Comparison of ENCODE assay signal across 22 mouse cellular contexts in the genomic region with DNA sequence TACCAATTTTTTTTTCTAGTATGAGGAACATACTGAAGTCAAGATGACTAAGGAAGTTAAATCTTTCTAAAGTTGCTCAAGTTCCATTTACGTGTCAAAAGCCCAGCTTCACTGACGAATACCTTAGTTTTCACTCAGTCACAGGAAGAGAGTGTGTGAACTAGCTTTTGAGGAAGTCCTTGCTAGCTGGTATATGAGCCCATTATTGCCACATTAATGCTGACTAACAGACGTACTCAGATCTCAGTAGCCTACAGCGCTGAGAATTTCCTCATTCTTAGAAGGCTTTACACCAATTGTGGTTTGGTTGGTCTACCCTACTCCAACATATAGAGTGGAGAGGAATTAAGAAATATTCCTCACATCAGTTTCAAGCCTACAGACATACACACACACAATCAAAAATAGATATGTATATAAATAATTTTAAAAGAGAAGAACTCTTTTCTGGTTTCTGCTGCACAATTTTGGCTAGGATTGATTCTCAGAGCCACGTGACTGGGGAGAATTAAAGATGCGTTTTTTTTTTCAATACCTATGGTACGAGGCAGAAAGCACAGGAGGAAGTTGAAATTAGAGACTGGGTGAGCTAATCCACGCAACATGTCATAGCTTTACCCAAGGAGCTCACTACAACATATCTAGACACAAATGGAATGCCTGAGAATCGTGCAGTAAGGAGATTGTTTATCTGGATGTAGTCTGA. TPM values are rescaled to one million over a fixed set of nuclear protein-coding genes. Genes with fewer than 3 reads are reported as not detected.
DNase-seq lines count a peak whose midpoint lies in the region; ATAC-seq lines count a peak whose summit lies in the region.
"Had no signal": no experiment of that assay in that cellular context is flagged by ENCODE, and none has a peak within 500 bp of the region (broad histone marks: within the 10 kb centered on the region; RNA-seq: fewer than 3 reads in every experiment).

No protein-coding gene starts in this region.

- no peaks in the 10 kb centered on the region for H3K4me1 ChIP-seq in forebrain, embryonic 10.5 days
- H3K4me1 ChIP-seq: midbrain, embryonic 12.5 days; neural tube, embryonic 12.5 days had no signal

- WGBS in forebrain, embryonic 10.5 days = 85% methylated on average over 9 of the region's 9 CpGs

- no peaks in the 10 kb centered on the region for H3K9me3 ChIP-seq in forebrain, embryonic 10.5 days
- H3K9me3 ChIP-seq: heart, embryonic 10.5 days; midbrain, embryonic 12.5 days; neural tube, embryonic 12.5 days had no signal

- no peak overlapping the region for H3K4me3 ChIP-seq in forebrain, embryonic 10.5 days
- H3K4me3 ChIP-seq: erythroblast, embryonic 14.5 days; heart, embryonic 10.5 days; midbrain, embryonic 12.5 days; neural tube, embryonic 12.5 days had no signal

- DNase-seq in 3134 (ENCODE audit: extremely low read depth, insufficient read length, low spot score) (peak; percentile 16), A20 (ENCODE audit: low read depth, low spot score) (peak; percentile 2)
- DNase-seq in lung, postnatal 25 days (ENCODE audit: low spot score) = peak; percentile 53
- no peak for DNase-seq in frontal cortex, postnatal 14 days (ENCODE audit: low spot score in 2 of 2)
- no peak for DNase-seq in forebrain, embryonic 10.5 days (ENCODE audit: extremely low spot score, low spot score)
- no peak for DNase-seq in thymus, postnatal 0 days (ENCODE audit: low spot score)
- no peak for DNase-seq in adrenal gland, postnatal 14 days
- DNase-seq: adrenal gland, adult 8-10 months; cerebellum, adult 9-11 months; embryo, embryonic 11 days; gastrocnemius, postnatal 14 days; heart, postnatal 14 days; kidney, adult 18-20 months; kidney, postnatal 36 days; right cerebral cortex, postnatal 4 days had no signal

- H3K36me3 ChIP-seq in forebrain, embryonic 10.5 days (replicated peaks) = no peaks in the 10 kb centered on the region
- H3K36me3 ChIP-seq: heart, embryonic 10.5 days; midbrain, embryonic 12.5 days; neural tube, embryonic 12.5 days had no signal

- no peak overlapping the region for H3K27ac ChIP-seq in forebrain, embryonic 10.5 days
- H3K27ac ChIP-seq: heart, embryonic 10.5 days; midbrain, embryonic 12.5 days; neural tube, embryonic 12.5 days had no signal

- no peaks in the 10 kb centered on the region for H3K27me3 ChIP-seq in forebrain, embryonic 10.5 days (ENCODE audit: poor library complexity, severe bottlenecking)
- H3K27me3 ChIP-seq: midbrain, embryonic 12.5 days; neural tube, embryonic 12.5 days had no signal

- peak; percentile 96 for ATAC-seq in common myeloid progenitor, adult 5-6 weeks (replicated peaks; ENCODE audit: low read depth, poor library complexity, severe bottlenecking)
- ATAC-seq: forebrain, embryonic 16.5 days; hindbrain, embryonic 16.5 days had no signal

RNA-seq across cellular contexts. Expression of a gene that starts 53.7 kb away (rescaled TPM):
- total RNA-seq in common myeloid progenitor, adult 5-6 weeks (2017) = 6.4 and 6.7 TPM in 2 replicates
- polyA plus RNA-seq in forebrain, embryonic 10.5 days (2016; fragmentation: Nextera tagmentation; extraction: Ambion mirVana) = 0.81 and 0.82 TPM in 2 replicates
- 0.33 and 0.34 TPM in 2 replicates for polyA plus RNA-seq in thymus, postnatal 0 days (2015; fragmentation: Nextera tagmentation; extraction: Ambion mirVana)
- 9.6 and 14.3 TPM in 2 replicates for total RNA-seq in adrenal gland, postnatal 14 days (2021)
- polyA plus RNA-seq: erythroblast, embryonic 14.5 days had no signal

Comparison
In these comparisons a context has a peak if more than half of its experiments do, and no peak if none do; other contexts are left out.
1. DNase-seq: peak in 3134 (single experiment), A20 (single experiment) and lung, postnatal 25 days (single experiment); none in frontal cortex, postnatal 14 days (0 of 2), forebrain, embryonic 10.5 days (single experiment), thymus, postnatal 0 days (single experiment) and adrenal gland, postnatal 14 days (single experiment).